Mouse (Mus musculus): ENCODE results near the gene Rhox6.
A peak's percentile ranks its signal among the peaks of the same experiment; 100 is the strongest.
"Not testable (repeated sequence)": the region's sequence is repeated elsewhere in the genome, so short reads cannot be mapped to it uniquely, and the experiment has no call there.

The Rhox6 gene

GRCm38 (mm10) chrX:37826610-37827009, at the start of gene Rhox6:
Gene Rhox6, plus strand, starts transcription at chrX:37826910.
- DNase-seq = not testable (repeated sequence)

- DNase-seq = no peak
Measured at GRCm38 (mm10) chrX:37807286-37808080, 19.2 kb upstream of the Rhox6 start.

- no peak for DNase-seq
Measured at GRCm38 (mm10) chrX:37809396-37809795, 17.3 kb upstream of the Rhox6 start.

GRCm38 (mm10) chrX:37811179-37811578, 15.5 kb upstream of the Rhox6 start:
- DNase-seq = peak; percentile 25

- DNase-seq = no peak
Measured at GRCm38 (mm10) chrX:37815665-37816064, 11.0 kb upstream of the Rhox6 start.

GRCm38 (mm10) chrX:37831386-37831785, 4.7 kb downstream of the Rhox6 start, which contains the start of gene Rhox7a:
Gene Rhox7a, plus strand, starts transcription at chrX:37831686.
- not testable (repeated sequence) for DNase-seq

GRCm38 (mm10) chrX:37871641-37872040, 44.9 kb downstream of the Rhox6 start:
- DNase-seq = no peak

- DNase-seq = no peak
Measured at GRCm38 (mm10) chrX:37878844-37879243, 52.1 kb downstream of the Rhox6 start, which contains the start of gene Rhox8. Gene Rhox8, minus strand, starts transcription at chrX:37878944.

Measured in lung, postnatal 10 days (tissue).